Mouse (Mus musculus) myocyte (in vitro differentiated cells): Measurements from ENCODE around the gene Myo18a.

Experiments
- CEBPB ChIP-seq: IDR thresholded peaks from 2 replicates; pipeline ENCODE4 v1.6.1; 2011; ENCODE audit warnings: mild to moderate bottlenecking, moderate library complexity; ENCODE audit not compliant: poor library complexity, insufficient read depth, severe bottlenecking
- POLR2A ChIP-seq: IDR thresholded peaks from one replicate; pipeline ENCODE4 v1.6.1; 2011; ENCODE audit warnings: low read depth, mild to moderate bottlenecking, control low read depth, moderate library complexity; ENCODE audit not compliant: insufficient read length
- TCF3 ChIP-seq: IDR thresholded peaks from one replicate; pipeline ENCODE4 v1.6.1; 2011; ENCODE audit warnings: low read depth, control low read depth; ENCODE audit not compliant: insufficient read length
- USF1 ChIP-seq: IDR thresholded peaks from one replicate; pipeline ENCODE4 v1.6.1; 2011; ENCODE audit warnings: low read depth, mild to moderate bottlenecking, control low read depth, moderate library complexity

DNA sequence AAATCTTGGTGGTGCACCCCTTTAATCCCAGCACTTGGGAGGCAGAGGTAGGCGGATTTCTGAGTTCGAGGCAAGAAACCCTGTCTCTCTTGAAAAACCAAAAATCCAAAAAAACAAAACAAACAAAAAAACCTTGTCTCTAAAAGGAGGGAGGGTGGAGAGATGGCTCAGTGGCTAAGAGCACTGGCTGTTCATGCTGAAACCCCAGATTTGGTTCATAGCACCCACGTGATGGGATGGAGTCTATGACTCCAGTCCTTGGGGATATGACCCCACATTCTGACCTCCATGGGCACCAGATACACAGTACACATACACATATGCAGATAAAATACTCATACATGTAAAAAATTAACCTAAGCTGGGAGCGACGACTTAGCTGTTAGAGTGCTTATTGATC is 125.8 kb downstream of the Myo18a start:
- TF ChIP-seq USF1: no peak
- TF ChIP-seq TCF3: no peak
- TF ChIP-seq CEBPB: no peak
- no peak for TF ChIP-seq POLR2A
